Mouse (Mus musculus) small intestine, adult 10 weeks (tissue): Measurements from ENCODE around the gene Rpl37a. TPM values are rescaled to one million over a fixed set of nuclear protein-coding genes. Genes with fewer than 3 reads are reported as not detected.

Source experiments
- polyA plus RNA-seq: library from polyadenylated mRNA; stranded (reverse); fragments of 350-450 nt; fragmentation: Illumina TruSeq; extraction: RNeasy Lipid Tissue Mini Kit (QIAGEN cat#74804); gene quantifications from one replicate; pipeline ENCODE4 v1.2.3, GENCODE M21; 2014; ENCODE audit warnings: low replicate concordance

Rpl37a gene
- 20.0 TPM for polyA plus RNA-seq

GRCm38 (mm10) chr1:72710753-72711653 lies at the start of gene Rpl37a:
Gene Rpl37a (plus strand): TSS chr1:72711290.

GRCm38 (mm10) chr1:72700479-72700878 lies 10.6 kb upstream of the Rpl37a start, which contains the start of gene Ankar:
Gene Ankar (minus strand): TSS chr1:72700579.

Other genes with a start within 250 kb of the Rpl37a start
- not detected for gene March4, start 174.4 kb upstream of the Rpl37a start, polyA plus RNA-seq
- gene Smarcal1, start 128.0 kb upstream of the Rpl37a start, polyA plus RNA-seq = 1.9 TPM
- not detected for gene Ankar, start 10.7 kb upstream of the Rpl37a start, polyA plus RNA-seq
- gene Igfbp2, start 113.2 kb downstream of the Rpl37a start, polyA plus RNA-seq = not detected
- 16.2 TPM for gene Igfbp5, start 163.6 kb downstream of the Rpl37a start, polyA plus RNA-seq